20 mouse cellular contexts compared by ENCODE assay signal in genomic region chr17:29256507-29256906, GRCm38 (mm10). TPM values are rescaled to one million over a fixed set of nuclear protein-coding genes. Genes with fewer than 3 reads are reported as not detected.
A peak's percentile ranks its signal among the peaks of the same experiment; 100 is the strongest.
DNase-seq lines count a peak whose midpoint lies in the region; ATAC-seq and TF ChIP-seq lines count a peak whose summit lies in the region.
"Had no signal": no experiment of that assay in that cellular context is flagged by ENCODE, and none has a peak within 500 bp of the region (broad histone marks: within the 10 kb centered on the region; RNA-seq: fewer than 3 reads in every experiment).

No protein-coding gene starts in this region.

- no peak overlapping the region for H3K4me3 ChIP-seq in heart, embryonic 10.5 days
- no peak overlapping the region for H3K4me3 ChIP-seq in kidney, embryonic 16.5 days (ENCODE audit: low read length)
- H3K4me3 ChIP-seq in G1E (ENCODE audit: low read depth, low read length) = peak overlapping the region; percentile 36; the same call in 1 of the 2 replicates
- no peak overlapping the region for H3K4me3 ChIP-seq in heart, embryonic 16.5 days (ENCODE audit: low read length)
- H3K4me3 ChIP-seq: embryonic facial prominence, embryonic 12.5 days; forebrain, embryonic 15.5 days; hindbrain, embryonic 10.5 days; midbrain, embryonic 13.5 days; neural tube, embryonic 12.5 days had no signal

- 56% methylated on average over 6 of the region's 6 CpGs for WGBS in heart, embryonic 10.5 days
- 53% methylated on average over 6 of the region's 6 CpGs for WGBS in kidney, embryonic 16.5 days
- 52% methylated on average over 6 of the region's 6 CpGs for WGBS in heart, embryonic 16.5 days

- no peak for DNase-seq in heart, embryonic 10.5 days (ENCODE audit: low spot score)
- DNase-seq in heart, postnatal 25 days (ENCODE audit: low spot score) = no peak
- DNase-seq in kidney, adult 9 months = no peak
- no peak for DNase-seq in G1E (ENCODE audit: low spot score)
- no peak for DNase-seq in urinary bladder, postnatal 10 days (ENCODE audit: low spot score)
- DNase-seq: adrenal gland, adult 2 months; cerebellum, adult 9-10 months; gastrocnemius, postnatal 25 days; layer of hippocampus, postnatal 36 days; liver, postnatal 0 days had no signal

- peak overlapping the region; percentile 71 for H3K27ac ChIP-seq in heart, embryonic 10.5 days
- no peak overlapping the region for H3K27ac ChIP-seq in kidney, embryonic 16.5 days (ENCODE audit: low read length)
- peak overlapping the region; percentile 95 for H3K27ac ChIP-seq in heart, embryonic 16.5 days (ENCODE audit: low read length)
- H3K27ac ChIP-seq: embryonic facial prominence, embryonic 12.5 days; forebrain, embryonic 15.5 days; hindbrain, embryonic 10.5 days; hindbrain, postnatal 0 days; midbrain, embryonic 13.5 days; neural tube, embryonic 12.5 days had no signal

- H3K4me1 ChIP-seq in heart, embryonic 10.5 days = peaks cover 77% of the 10 kb centered on the region
- peaks cover 38% of the 10 kb centered on the region for H3K4me1 ChIP-seq in kidney, embryonic 16.5 days (ENCODE audit: insufficient read depth, low read length)
- H3K4me1 ChIP-seq in G1E (ENCODE audit: insufficient read depth, low read depth, low read length) = peaks cover 80% of the 10 kb centered on the region
- peaks cover 68% of the 10 kb centered on the region for H3K4me1 ChIP-seq in heart, embryonic 16.5 days (ENCODE audit: control insufficient read depth, insufficient read depth, low read length)

- ATAC-seq in kidney, embryonic 16.5 days (ENCODE audit: low FRiP score, low TSS enrichment) = no peak
- ATAC-seq in G1E (ENCODE audit: extremely low read depth, insufficient number of reproducible peaks, low FRiP score, poor library complexity, severe bottlenecking) = no peak
- peak; percentile 10 for ATAC-seq in heart, embryonic 16.5 days (replicated peaks; ENCODE audit: extremely low read depth, insufficient read depth, low FRiP score)
- ATAC-seq: forebrain, embryonic 15.5 days; hindbrain, postnatal 0 days; intestine, postnatal 0 days; liver, postnatal 0 days; midbrain, embryonic 13.5 days had no signal

- H3K27me3 ChIP-seq in heart, embryonic 10.5 days (ENCODE audit: insufficient read depth, poor library complexity, severe bottlenecking) = no peaks in the 10 kb centered on the region
- H3K27me3 ChIP-seq in kidney, embryonic 16.5 days (ENCODE audit: insufficient read depth, low read length) = no peaks in the 10 kb centered on the region
- no peaks in the 10 kb centered on the region for H3K27me3 ChIP-seq in G1E (ENCODE audit: insufficient read depth, low read length)
- H3K27me3 ChIP-seq in heart, embryonic 16.5 days (ENCODE audit: control insufficient read depth, insufficient read depth, low read length) = no peaks in the 10 kb centered on the region
- H3K27me3 ChIP-seq: embryonic facial prominence, embryonic 12.5 days; forebrain, embryonic 15.5 days; midbrain, embryonic 13.5 days; neural tube, embryonic 12.5 days had no signal

- no peak overlapping the region for H3K4me2 ChIP-seq in kidney, embryonic 16.5 days (replicated peaks; ENCODE audit: low read depth, low read length)
- peak overlapping the region; percentile 49 for H3K4me2 ChIP-seq in heart, embryonic 16.5 days (ENCODE audit: low read depth, low read length)
- H3K4me2 ChIP-seq: embryonic facial prominence, embryonic 12.5 days; forebrain, embryonic 15.5 days; midbrain, embryonic 13.5 days; neural tube, embryonic 12.5 days had no signal

- 0 out of 2 replicates have a peak overlapping the region, but pooled peaks have one; percentile 10 for H3K9ac ChIP-seq in kidney, embryonic 16.5 days (replicated peaks; ENCODE audit: low read length)
- H3K9ac ChIP-seq in heart, embryonic 16.5 days (ENCODE audit: low read length) = peak overlapping the region; percentile 59
- H3K9ac ChIP-seq: embryonic facial prominence, embryonic 12.5 days; forebrain, embryonic 15.5 days; liver, postnatal 0 days; midbrain, embryonic 13.5 days; neural tube, embryonic 12.5 days had no signal

- intact Hi-C loops in heart, postnatal 25 days (cut with DNase I) = no loop called here

- H3K36me3 ChIP-seq in heart, embryonic 10.5 days = peaks cover 87% of the 10 kb centered on the region
- H3K36me3 ChIP-seq in kidney, embryonic 16.5 days (ENCODE audit: insufficient read depth, low read length) = peaks cover 41% of the 10 kb centered on the region
- H3K36me3 ChIP-seq in G1E (replicated peaks) = peaks cover 92% of the 10 kb centered on the region
- H3K36me3 ChIP-seq in heart, embryonic 16.5 days (ENCODE audit: control insufficient read depth, insufficient read depth) = peaks cover 16% of the 10 kb centered on the region

- no peak for TF ChIP-seq CTCF in G1E (IDR thresholded peaks at IDR 0.05; ENCODE audit: low read depth, low read length)

- no peaks in the 10 kb centered on the region for H3K9me3 ChIP-seq in heart, embryonic 10.5 days
- no peaks in the 10 kb centered on the region for H3K9me3 ChIP-seq in kidney, embryonic 16.5 days (ENCODE audit: low read length)
- H3K9me3 ChIP-seq in G1E (replicated peaks) = no peaks in the 10 kb centered on the region
- H3K9me3 ChIP-seq in heart, embryonic 16.5 days (replicated peaks; ENCODE audit: control insufficient read depth, low read length) = no peaks in the 10 kb centered on the region
- H3K9me3 ChIP-seq: embryonic facial prominence, embryonic 12.5 days; forebrain, embryonic 15.5 days; midbrain, embryonic 13.5 days; neural tube, embryonic 12.5 days had no signal

RNA-seq across cellular contexts. Expression of gene Ppil1, which starts 7.5 kb away (rescaled TPM):
- polyA plus RNA-seq in heart, embryonic 10.5 days (2016; fragmentation: Nextera tagmentation; extraction: Ambion mirVana) = 147 and 188 TPM in 2 replicates
- total RNA-seq in heart, postnatal 25 days (2021) = 10 to 100 TPM; 29.0 to 29.6 TPM
- 167 and 186 TPM in 2 replicates for polyA plus RNA-seq in kidney, embryonic 16.5 days (2015; fragmentation: Nextera tagmentation; extraction: Ambion mirVana)
- total RNA-seq in G1E (2014; fragmentation: Nextera tagmentation) (26.3 and 29.2 TPM in 2 replicates), G1E (2017) (79.4 and 80.9 TPM in 2 replicates)
- 59.1 and 91.6 TPM in 2 replicates for polyA plus RNA-seq in G1E (2012)
- 101 and 104 TPM in 2 replicates for polyA plus RNA-seq in heart, embryonic 16.5 days (2015; fragmentation: Nextera tagmentation; extraction: Ambion mirVana)

RNA-seq across cellular contexts. Expression of gene BC004004, which starts 12.1 kb away (rescaled TPM):
- polyA plus RNA-seq in heart, embryonic 10.5 days (2016; fragmentation: Nextera tagmentation; extraction: Ambion mirVana) = 79.2 and 94.0 TPM in 2 replicates
- 100 to 1,000 TPM; 192 to 222 TPM for total RNA-seq in heart, postnatal 25 days (2021)
- polyA plus RNA-seq in kidney, embryonic 16.5 days (2015; fragmentation: Nextera tagmentation; extraction: Ambion mirVana) = 85.6 TPM in 2 replicates
- 68.0 and 85.4 TPM in 2 replicates for total RNA-seq in G1E (2014; fragmentation: Nextera tagmentation)
- 51.7 TPM in 2 replicates for total RNA-seq in G1E (2017)
- polyA plus RNA-seq in G1E (2012) = 16.0 and 19.8 TPM in 2 replicates
- polyA plus RNA-seq in heart, embryonic 16.5 days (2015; fragmentation: Nextera tagmentation; extraction: Ambion mirVana) = 95.4 and 96.8 TPM in 2 replicates

RNA-seq across cellular contexts. Expression of gene Cpne5, which starts 18.5 kb away (rescaled TPM):
- polyA plus RNA-seq in heart, embryonic 10.5 days (2016; fragmentation: Nextera tagmentation; extraction: Ambion mirVana) = 18.0 and 23.3 TPM in 2 replicates
- total RNA-seq in heart, postnatal 25 days (2021) = 1 to 10 TPM; 5.1 to 5.6 TPM
- polyA plus RNA-seq in kidney, embryonic 16.5 days (2015; fragmentation: Nextera tagmentation; extraction: Ambion mirVana) = 8.2 and 10.0 TPM in 2 replicates
- total RNA-seq in G1E (2014; fragmentation: Nextera tagmentation) (1.2 and 2.1 TPM in 2 replicates), G1E (2017) (0.64 and 0.71 TPM in 2 replicates)
- polyA plus RNA-seq in G1E (2012) = 21.0 and 25.0 TPM in 2 replicates
- polyA plus RNA-seq in heart, embryonic 16.5 days (2015; fragmentation: Nextera tagmentation; extraction: Ambion mirVana) = 13.3 and 14.1 TPM in 2 replicates
- total RNA-seq: liver, adult 2 months had no signal
- polyA plus RNA-seq: liver, adult 2 months had no signal
